Mouse (Mus musculus) cerebellum, postnatal 10 days (tissue): Measurements from ENCODE around the gene Ascl4.

Source experiments
- DNase-seq, 2 experiments: peaks; one replicate each; pipeline ENCODE4 v3.0.0; 2021; ENCODE audit warnings: mixed read lengths in 2 of 2

Ascl4 gene

DNA sequence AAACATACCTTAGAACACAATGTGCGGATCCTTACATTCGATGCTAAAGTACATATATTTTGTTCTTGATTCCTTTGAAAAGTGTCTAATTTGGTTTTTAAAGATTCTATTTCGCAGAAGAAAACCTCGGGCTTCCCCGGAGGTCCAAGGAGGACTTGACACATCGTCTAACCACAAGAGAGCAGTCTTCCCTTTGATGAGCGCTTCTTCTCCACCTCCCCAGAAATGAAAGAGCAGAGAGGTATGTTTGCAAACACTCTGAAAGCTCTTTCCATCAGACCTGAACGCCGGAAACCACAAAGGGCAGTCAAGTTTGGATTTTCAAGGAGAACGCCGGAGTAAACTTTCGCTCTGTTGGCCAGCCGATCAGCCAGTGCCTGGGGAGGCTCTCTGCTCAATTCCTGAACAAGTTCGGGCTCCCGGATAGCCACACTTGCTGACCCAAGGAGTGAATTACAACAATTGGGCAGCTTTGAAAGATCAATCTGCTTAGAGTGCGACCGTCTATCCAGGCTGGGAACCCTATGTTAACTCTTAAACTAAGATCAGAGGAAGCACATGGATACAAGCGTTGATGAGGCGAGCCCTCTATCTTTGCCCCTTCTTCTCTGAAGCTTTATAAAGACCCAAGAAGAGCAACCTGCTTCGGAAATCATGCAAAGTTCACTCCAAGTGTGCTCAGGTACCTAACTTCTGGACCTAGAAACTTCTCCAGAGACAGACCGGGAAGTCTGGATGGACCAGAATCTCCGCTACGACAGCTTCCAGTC, at the start of gene Ascl4:
Gene Ascl4 (plus strand): TSS at position 6 of the 770 bp plus-strand sequence.
- DNase-seq: peak; percentile 15 to 38

DNA sequence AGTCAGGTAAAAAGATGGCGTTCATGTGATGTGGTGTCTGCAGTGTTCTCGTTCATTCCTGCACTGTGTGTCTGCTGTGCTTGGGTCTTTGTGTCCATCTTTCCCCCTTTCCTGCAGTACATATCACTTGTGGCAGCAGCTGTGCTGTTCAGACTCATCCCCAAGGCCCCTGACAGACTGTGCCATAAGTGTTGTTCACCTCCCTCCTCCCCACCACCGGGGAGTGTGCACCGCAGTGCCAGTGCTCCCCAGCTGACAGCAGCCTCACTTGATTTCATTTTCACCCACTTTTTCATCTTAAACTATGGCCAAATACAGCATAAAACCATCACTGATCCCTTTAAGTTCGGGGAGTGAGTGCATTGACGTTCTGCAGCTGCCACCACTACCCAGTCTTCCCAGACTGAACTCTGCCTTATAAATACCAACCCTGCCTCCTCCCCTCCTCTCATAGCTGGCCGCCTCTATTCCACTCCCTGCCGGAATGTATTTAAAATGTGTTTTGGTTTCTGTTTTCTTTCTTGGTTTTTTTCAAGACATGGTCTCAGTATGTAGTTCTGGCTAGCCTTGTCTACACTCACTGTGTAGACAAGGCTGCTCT, 47.5 kb upstream of the Ascl4 start:
- no peak for DNase-seq

DNA sequence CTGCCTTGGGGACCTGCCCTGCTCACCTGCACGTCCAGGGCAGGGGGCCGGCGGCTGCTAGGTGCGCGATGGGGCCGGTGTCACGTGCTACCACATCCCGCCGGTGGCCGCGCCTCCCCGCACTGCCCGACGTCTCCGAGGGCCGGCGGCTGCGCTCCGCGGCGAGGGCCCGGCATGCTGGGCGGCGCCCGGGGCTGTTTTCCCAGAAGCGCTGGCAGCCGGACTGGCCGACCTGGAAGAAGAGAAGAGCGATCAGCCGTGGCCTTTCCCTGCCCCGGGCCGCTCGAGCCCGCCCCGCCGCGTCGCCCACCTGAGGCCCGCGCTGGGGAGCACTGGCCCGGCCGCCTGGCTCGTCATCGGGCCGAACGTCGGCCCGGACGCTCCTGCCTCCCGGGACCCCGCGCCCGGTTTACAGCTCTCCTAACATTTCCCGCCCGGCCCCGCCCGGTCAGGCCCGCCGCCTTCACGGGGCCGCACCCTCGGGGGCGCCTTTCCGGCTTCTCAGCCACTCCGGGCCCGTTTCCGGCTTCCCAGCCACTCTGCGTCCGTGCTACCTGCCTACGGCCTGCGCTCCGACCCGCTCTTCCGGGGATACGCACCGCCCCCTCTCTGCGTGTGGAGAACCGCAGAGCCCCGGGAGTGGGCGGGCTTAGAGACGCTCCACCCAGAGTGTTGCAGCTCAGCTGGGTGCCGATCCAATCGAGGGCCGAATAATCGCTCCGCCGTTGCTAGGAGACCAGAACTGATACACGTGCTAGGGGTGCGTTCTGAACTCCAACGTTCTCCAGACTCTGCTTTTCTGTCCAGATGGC, 10.8 kb upstream of the Ascl4 start, which contains the start of gene Prdm4:
Gene Prdm4 (minus strand): TSS at position 645 of the 812 bp plus-strand sequence.
- peak; percentile 98 to 99 for DNase-seq

DNA sequence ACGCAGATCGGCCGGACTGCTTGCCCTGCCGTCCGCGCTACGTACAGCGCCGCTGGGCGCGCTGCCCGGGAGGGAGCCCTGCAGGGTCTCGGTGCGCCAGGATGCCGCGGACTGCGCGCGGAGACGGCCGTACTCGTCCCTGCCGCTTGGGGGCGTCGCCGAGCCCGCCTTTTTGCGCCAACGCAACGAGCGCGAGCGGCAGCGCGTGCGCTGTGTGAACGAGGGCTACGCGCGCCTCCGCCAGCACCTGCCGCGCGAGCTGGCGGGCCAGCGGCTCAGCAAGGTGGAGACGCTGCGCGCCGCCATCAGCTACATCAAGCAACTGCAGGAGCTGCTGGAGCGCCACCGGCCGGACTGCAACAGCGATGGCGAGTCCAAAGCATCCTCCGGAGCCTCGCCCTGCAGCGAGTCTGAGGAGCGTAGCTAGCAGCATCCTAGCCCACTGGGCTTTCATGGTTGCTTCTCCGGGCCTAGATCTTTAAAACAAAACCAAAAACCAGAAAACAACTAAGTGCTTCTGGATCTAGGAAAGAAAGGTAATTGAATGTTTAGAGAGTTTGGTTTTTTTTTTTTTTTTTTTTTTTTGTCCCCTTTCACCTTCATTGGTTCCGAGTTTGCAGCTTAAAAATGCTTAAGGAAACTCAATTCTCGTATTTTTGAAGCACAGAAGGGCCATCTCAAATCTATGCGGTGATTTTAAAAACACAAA, 1.2 kb downstream of the Ascl4 start:
- DNase-seq: peak; percentile 90 to 92

DNA sequence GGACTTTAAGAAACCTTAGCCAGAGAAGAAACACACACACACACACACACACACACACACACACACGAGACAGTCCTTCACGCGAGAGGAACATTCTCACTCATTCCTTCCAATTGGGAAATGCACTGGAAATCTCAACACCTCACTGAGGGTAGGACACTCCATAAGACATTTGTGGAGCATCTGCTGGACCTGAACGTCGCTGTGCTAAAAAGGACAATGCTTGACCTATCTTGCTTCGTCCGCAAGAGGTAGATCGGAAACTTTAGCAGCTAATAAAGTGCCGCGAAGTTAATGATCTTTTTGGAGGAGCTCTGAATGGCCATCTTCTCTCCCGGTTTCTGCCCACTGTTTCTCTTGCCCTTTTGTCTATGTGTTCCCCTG, 1.7 kb downstream of the Ascl4 start:
- DNase-seq: peak; percentile 22 to 52

DNA sequence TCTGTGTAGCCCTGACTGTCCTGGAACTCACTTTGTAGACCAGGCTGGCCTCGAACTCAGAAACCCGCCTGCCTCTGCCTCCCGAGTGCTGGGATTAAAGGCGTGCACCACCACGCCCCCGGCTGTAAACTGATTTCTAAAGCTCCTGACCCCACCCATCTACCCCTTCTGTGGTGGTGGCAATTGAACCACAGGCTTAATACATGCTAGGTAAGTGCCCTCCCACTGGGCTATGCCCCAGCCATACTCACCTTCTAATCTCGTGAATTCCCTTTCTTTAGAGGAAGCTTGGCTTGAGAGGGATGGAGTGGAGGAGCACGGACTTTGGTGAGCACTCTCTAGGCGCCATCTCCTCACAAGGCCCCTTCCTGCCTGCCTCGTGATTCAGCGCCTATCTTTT, 2.5 kb downstream of the Ascl4 start:
- DNase-seq: no peak

DNA sequence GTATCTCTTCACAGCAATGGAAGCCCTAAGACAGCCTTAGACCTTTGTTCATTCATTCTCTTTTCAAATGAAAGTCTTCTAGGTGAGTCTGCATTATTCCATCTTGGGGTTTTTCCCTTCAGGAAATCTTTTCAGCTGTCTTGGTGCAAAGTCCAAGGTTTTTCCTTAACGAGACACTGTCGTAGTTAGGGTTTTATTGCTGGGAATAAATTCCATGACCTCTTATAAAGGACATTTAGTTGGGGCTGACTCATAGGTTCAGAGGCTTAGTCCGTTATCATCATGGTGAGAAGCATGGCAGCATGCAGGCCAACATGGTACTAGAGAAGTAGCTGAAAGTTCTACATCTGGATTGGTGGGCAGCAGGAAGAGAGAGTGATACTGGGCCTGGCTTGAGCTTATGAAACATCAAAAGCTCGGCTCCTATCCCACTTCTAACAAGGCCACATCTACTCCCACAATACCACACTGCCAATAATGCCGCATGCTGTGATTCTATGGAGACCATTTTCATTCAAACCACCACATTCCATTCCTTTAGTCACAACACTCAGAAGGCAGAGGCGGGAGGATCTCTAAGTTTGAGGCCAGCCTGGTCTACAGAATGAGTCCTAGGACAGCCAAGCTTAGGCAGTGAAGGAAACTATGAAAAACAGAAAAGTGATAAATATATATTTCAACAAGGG, 8.9 kb downstream of the Ascl4 start:
- no peak for DNase-seq

DNA sequence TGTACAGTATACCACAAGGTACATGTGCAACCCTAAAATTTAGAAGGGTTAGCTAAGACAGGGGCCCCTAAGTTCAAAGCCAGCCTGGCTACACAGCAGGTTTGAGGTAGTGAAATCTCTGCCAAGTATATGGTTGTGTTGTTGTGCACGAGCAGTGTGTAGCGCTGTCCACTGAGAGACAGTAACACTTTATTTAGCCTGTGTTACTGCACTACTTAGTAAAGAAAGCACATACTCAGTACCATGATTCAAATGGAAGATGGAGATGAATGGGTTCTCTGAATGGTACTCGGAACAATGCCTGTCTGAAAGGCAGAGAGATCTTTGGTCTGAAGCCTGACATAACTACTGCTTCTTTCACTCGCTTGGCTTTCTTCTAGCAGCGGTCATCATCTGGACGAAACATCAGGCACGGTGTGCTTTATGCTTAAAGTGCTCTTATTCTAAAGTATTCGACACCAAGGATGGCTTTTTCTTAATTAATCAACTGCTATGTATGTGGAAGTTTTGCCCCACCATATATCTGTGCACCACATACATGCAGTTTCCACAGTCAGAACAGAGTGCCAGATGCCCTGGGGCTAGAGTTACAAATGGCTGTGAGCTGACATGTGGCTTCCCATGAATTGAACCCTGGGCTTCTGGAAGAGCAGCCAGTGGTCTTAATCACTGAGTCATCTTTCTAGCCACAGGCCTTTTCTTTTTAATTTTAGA, 21.2 kb downstream of the Ascl4 start:
- no peak for DNase-seq

DNA sequence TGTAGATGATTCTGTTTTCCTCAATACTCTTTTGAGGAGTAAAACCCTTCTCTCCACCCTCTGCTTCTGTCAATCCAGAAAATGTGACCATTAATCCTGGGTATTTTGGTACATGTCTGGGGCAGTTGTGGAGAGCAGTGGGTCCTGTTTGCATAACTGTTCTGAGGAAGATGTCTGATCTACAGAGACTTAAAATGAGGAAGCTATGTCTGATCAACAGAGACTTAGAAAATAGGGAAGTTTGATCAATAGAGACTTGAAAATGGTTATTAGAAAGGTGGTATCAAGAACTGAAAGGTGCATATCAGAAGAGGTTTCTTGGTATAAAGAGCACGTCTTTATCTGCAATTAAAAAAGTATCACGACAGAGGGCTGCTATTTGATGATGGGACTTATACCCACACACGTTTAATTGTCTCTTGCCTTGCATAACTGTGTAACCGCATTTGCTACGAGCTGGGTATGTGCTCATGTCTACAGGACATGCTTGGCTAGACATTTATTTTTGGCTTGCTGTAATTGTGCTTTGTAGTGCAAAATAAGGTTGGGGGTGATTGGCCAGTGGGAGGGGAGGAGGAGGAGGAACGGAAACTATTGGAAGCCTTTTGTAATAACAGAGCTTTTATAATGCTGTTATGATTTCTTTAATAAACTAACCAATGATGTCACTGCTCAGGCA, 24.4 kb downstream of the Ascl4 start:
- DNase-seq: no peak

DNA sequence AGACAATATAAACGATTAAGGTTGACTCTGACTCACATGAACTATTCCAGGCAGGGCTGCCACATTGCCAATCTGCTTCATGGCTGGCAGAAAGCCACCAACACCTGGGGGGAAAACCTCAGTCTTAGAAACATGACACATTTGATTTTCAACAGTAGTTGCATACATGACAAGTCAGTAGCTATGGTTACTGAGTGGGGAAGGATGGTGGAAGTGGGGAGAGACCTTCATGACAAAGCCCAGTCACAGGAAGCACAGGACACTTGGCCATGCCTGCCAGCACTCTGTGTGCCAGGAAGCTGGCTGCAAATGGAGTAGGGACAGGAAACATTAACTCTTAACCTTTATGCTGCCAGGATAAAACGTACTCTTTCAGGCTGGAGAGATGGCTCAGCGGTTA, 25.9 kb downstream of the Ascl4 start:
- DNase-seq: peak in 1 of 2 experiments; percentile 23

DNA sequence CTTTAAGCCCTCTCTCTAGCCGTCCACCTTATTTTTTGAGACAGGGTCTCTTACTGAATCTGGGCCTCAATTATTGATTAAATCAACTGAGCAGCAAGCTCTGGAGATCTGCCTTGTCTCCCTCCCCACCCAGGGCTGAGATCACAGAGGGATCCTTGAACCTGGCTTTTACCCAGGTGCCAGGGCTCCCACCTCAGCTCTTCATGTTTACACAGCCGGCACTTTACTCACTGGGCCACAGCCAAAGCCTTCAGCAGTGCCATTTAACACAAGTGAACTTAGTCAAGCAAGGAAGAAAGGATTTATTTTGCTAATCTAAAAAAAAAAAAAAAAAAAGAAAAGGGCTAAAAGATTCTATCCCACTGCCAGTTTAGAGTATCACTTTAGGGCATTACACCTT, 26.9 kb downstream of the Ascl4 start:
- DNase-seq: no peak

DNA sequence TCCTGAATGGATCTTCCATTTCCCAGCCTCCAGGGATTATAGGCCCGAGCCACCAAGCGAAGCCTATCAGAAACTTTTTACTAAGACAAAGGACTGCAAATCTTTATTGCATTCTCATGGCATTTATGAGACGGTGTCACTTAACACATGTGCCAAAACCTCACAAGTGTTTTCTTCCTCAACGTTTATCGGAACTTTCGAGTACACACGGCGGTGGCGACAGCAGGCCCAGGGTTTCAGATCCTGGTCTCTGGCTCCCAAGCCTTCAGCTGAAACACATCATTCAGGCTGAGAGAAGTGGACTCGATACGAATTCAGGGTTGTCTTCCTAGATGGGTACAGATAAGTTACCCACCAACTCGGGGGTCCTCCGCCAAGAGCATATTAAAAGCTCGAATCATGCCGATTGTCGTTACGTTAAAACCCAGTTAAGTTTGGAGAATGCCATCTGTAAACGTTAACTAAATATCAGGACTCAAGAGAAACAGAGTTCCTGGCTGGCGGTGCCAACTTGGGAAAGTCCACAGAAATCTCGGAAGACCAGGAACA, 29.5 kb downstream of the Ascl4 start:
- DNase-seq: peak in 1 of 2 experiments; percentile 14

DNA sequence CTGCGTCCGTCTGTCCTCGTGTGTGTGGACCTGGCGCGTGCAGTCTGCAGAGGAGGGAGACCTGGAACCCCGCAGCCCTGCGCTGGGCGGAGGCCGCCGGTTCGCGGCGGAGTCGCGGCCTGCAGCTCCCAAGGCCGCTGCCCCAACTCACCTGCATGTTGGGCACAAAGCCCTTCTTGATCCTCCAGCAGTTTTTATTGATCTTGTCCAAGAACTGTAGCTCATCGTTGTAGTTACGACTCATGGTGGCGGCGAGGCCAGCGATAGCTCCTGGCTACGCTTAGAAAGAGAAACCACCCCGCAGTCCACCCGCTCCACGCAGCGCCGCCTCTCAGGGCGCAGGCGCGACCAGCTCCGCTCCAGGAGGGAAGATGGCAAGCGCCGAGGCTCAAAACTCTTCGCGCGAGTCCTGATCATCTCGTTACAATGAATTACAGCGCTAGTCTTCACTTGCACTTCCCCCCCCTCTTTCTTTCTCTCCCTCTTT, 30.0 kb downstream of the Ascl4 start, which contains the start of gene Rtcb:
Gene Rtcb (minus strand): TSS at position 360 of the 487 bp plus-strand sequence.
- peak; percentile 98 to 99 for DNase-seq

DNA sequence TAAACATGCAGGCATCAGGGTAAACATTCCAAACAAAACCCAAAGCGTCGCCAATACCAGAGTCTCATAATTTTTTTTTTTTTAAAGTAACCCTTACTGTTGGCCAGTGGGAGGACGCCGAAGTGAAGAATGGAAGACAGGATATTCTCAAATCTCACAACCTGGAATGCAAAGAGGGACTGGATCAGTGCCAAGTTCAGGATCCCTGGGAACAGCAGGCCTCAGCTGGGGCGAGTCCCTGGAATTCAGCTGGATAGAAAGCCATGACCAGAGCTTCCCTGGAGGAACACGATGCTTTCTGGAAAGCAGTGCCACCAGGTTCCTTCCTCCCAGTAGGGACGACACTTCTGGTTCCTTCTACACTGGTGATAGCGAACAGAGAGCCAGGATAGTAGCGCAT, 35.4 kb downstream of the Ascl4 start:
- peak in 1 of 2 experiments; percentile 9 for DNase-seq

DNA sequence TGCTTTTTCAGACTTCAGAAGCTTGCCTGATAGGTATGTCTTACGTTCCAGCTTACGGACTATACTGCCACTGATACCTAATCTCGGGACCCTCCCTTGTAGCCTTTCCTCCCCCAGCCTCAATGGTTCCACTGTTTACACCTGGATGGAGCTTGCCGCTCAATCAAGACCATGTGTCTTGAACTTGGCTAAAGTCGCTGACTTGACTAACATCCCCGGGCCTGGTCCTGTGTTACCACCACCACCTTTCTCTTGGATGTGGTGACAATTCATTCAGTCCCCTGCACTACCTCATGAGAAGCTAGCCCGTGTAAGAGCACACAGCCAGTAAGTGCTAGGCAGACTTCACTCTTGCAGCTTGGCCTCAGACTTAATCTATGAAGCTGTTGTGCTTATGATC, 36.8 kb downstream of the Ascl4 start:
- DNase-seq: no peak

DNA sequence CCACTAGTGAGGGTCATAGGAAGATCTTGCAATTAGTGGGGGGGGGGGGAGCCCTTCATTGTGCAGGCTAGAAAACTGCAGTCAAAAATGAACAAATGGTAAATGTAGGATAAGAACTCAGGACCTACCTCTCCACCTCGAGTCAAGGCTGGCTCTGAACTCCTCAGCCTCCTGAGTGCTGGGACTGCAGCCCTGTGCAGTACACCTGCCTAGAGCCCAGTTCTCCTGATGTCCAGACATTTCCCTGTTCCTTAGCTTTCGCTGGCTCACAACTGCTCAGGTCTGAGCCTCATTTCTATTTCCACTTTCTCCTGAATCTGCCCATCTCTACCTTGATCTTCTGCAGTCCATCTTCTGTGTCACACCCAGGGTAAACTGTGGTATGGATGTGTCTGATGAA, 39.0 kb downstream of the Ascl4 start:
- DNase-seq: no peak

DNA sequence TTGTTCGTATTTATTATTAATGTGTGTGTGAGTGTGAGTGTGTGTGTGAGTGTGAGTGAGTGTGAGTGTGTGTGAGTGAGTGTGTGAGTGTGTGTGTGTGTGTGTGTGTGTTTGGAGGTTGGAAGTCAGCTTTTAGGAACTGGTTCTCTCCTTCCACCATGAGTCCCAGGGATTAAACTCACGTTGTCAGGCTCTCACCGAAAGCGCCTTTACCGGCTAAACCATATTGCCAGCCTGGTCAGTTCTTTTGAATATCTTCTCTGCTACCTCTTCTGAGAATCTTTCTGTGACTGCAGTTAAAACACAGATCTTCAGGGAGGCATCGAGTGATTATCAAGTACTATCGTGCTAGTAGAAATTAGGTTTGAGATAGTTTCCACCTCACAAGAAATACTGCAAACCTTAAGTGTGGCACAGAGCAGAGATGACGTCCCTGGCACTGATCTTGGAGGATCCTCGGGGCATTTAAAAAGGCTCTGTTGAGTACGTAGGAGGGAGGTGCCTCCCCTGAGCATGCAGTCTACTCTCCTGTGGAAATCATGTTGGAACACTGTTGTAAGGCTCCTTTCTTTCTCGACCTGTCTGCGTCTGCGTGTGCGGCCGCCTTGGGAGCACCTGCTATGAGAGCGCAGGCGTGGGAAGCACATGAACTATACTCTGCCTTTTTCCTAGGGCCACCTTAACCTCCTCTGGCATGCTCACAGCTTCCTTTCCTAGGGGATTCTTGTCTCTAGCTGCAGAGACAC, 40.1 kb downstream of the Ascl4 start:
- no peak for DNase-seq

DNA sequence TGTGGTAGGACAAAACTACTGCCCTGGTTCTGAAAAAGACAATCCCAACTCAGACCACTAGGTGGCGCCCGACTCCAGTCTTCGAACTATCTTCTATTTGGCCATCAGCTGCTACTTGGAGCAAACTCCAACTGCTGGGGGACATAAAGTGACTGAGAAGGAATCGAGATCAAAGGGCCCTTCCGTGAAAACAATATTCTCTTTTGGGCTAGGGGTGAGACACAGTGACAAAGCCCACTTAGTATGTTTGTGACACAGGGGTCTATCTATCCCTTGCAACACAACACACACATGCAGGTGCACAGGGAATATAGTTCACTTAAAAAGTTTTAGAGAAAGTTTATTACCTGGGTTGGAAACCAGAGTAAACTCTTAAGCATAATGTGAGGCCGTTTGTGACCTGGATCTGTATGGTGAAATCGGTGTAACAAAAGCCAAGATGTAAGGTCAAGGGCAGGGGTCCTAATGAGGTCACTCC, 40.7 kb downstream of the Ascl4 start:
- peak; percentile 91 to 93 for DNase-seq

DNA sequence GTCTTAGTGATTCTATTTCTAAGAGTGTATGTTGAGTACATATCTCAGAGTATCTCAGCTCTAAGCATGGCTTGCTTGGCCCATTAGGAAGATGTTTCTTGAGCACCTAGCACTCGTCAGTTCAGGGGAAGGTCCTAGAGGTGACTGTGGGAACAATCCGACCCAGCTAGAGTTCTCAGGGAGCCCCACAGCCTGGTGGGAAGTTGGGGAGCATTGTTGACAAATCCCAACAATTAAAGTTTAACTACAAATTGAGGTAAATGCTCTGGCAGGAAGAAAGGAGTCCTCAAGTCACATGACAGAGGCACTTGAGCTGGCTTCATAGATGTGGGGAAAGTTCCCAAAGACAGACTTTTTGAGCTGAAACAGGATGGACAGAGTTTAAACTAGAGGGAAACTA, 41.2 kb downstream of the Ascl4 start:
- no peak for DNase-seq
